Mouse (Mus musculus) C2C12 (cell line): ENCODE measurements around the gene Eps15l1. TPM values are rescaled to one million over a fixed set of nuclear protein-coding genes. Genes with fewer than 3 reads are reported as not detected.

Experiments used
- H3K27me3 ChIP-seq: one replicate; pipeline ENCODE4 v1.6.1; 2011; ENCODE audit not compliant: control insufficient read depth, insufficient read depth, insufficient read length
- H3K36me3 ChIP-seq: one replicate; pipeline ENCODE4 v1.6.1; 2011; ENCODE audit not compliant: control insufficient read depth, insufficient read depth
- H3K4me3 ChIP-seq: one replicate; pipeline ENCODE4 v1.5.1; 2011; ENCODE audit warnings: mild to moderate bottlenecking, control low read depth; ENCODE audit not compliant: poor library complexity, insufficient read depth, severe bottlenecking
- H3K79me2 ChIP-seq: one replicate; pipeline ENCODE4 v1.6.1; 2011; ENCODE audit not compliant: control insufficient read depth, insufficient read depth
- H3K79me3 ChIP-seq: one replicate; pipeline ENCODE4 v1.6.1; 2011; ENCODE audit warnings: low read depth, control low read depth
- H3ac ChIP-seq: one replicate; pipeline ENCODE3; 2011; ENCODE audit warnings: low read depth; ENCODE audit not compliant: control insufficient read depth, insufficient read length
- CEBPB ChIP-seq: IDR thresholded peaks from one replicate; pipeline ENCODE4 v1.6.1; 2011; ENCODE audit warnings: low read depth, mild to moderate bottlenecking, control low read depth, moderate library complexity
- CTCF ChIP-seq: IDR thresholded peaks from one replicate; pipeline ENCODE4 v1.5.1; 2011; ENCODE audit not compliant: control insufficient read depth, insufficient read depth, insufficient read length
- FOSL1 ChIP-seq: IDR thresholded peaks from one replicate; pipeline ENCODE4 v1.8.0; 2011; ENCODE audit warnings: mild to moderate bottlenecking, low read length; ENCODE audit not compliant: poor library complexity, insufficient read depth, severe bottlenecking
- MAX ChIP-seq: IDR thresholded peaks from one replicate; pipeline ENCODE4 v1.6.1; 2011; ENCODE audit warnings: mild to moderate bottlenecking, control low read depth
- MYOD1 ChIP-seq: IDR thresholded peaks from one replicate; pipeline ENCODE4 v1.6.1; 2011; ENCODE audit warnings: low read depth; ENCODE audit not compliant: control insufficient read depth, insufficient read length
- MYOG ChIP-seq: IDR thresholded peaks from one replicate; pipeline ENCODE4 v1.6.1; 2011; ENCODE audit not compliant: control insufficient read depth, insufficient read length; ENCODE audit errors: extremely low read depth
- USF1 ChIP-seq: IDR thresholded peaks from one replicate; pipeline ENCODE4 v1.6.1; 2011; ENCODE audit warnings: low read depth, mild to moderate bottlenecking, control low read depth, moderate library complexity
- polyA plus RNA-seq: library from polyadenylated mRNA; unstranded; fragments of >200 nt; fragmentation: generic; extraction: Trizol; gene quantifications from one replicate; pipeline ENCODE4 v1.2.1, GENCODE M21; 2012; ENCODE audit warnings: missing spikeins

Eps15l1 gene
- polyA plus RNA-seq, 1 experiment = 29.4 TPM

- Histone ChIP-seq H3K79me2 (no peaks in the 10 kb centered on the region), H3K27me3 (no peaks in the 10 kb centered on the region), H3K4me3 (no peak within 1 kb of the TSS), H3K36me3 (no peaks in the 10 kb centered on the region), H3ac (no peak within 1 kb of the TSS), H3K79me3 (no peaks in the 10 kb centered on the region)
- no peak for TF ChIP-seq MYOD1
- TF ChIP-seq MAX = no peak
- no peak for TF ChIP-seq CEBPB
- no peak for TF ChIP-seq MYOG
- TF ChIP-seq USF1 = no peak
- no peak for TF ChIP-seq CTCF
- TF ChIP-seq FOSL1 = no peak
Observed at GRCm38 (mm10) chr8:72305210-72305905, 115.9 kb downstream of the Eps15l1 start, which contains the start of gene Gm10282. Gm10282 (minus strand) TSS chr8:72305260.

GRCm38 (mm10) chr8:72303633-72304032 lies 117.6 kb downstream of the Eps15l1 start:
- Histone ChIP-seq H3ac (no peak overlapping the region), H3K4me3 (no peak overlapping the region), H3K79me2 (no peaks in the 10 kb centered on the region), H3K27me3 (no peaks in the 10 kb centered on the region), H3K36me3 (no peaks in the 10 kb centered on the region), H3K79me3 (no peaks in the 10 kb centered on the region)
- peak; percentile 86 for TF ChIP-seq CEBPB
- TF ChIP-seq MYOG = no peak
- TF ChIP-seq MYOD1 = no peak
- no peak for TF ChIP-seq FOSL1
- no peak for TF ChIP-seq CTCF

GRCm38 (mm10) chr8:72302986-72303612 lies 118.2 kb downstream of the Eps15l1 start:
- no peak for TF ChIP-seq MYOG
- no peak for TF ChIP-seq CEBPB
- TF ChIP-seq FOSL1 = no peak
- no peak for TF ChIP-seq MAX
- TF ChIP-seq MYOD1 = no peak
- TF ChIP-seq USF1 = no peak
- TF ChIP-seq CTCF = no peak
- no peaks in the 10 kb centered on the region for H3K79me2 ChIP-seq

DNA sequence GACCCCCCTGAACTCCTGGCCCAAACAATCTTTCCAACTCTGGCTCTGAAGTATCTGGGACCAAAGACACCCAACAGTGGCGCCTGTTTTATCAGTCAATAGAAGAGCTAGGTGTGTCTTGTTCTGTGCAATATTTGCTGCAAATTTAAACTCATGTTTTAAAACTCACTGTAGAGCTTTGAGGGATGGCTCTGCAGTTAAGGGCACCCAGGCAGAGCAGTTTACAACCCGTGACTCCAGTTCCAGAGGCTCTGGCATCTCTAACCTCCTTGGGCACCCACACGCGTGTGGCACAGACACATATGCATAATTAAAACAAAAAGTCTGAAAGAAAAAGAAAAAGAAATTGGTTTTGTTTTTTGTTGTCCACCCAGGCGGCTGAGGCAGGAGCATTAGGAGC lies 119.8 kb downstream of the Eps15l1 start:
- TF ChIP-seq CEBPB (no peak), USF1 (no peak), MYOD1 (no peak), MYOG (no peak), FOSL1 (no peak)
- no peaks in the 10 kb centered on the region for H3K36me3 ChIP-seq
- no peaks in the 10 kb centered on the region for H3K79me3 ChIP-seq
- H3ac ChIP-seq = no peak overlapping the region
- H3K4me3 ChIP-seq = no peak overlapping the region
- H3K79me2 ChIP-seq = no peaks in the 10 kb centered on the region
- no peaks in the 10 kb centered on the region for H3K27me3 ChIP-seq

More at GRCm38 (mm10) chr8:72302986-72303612, 118.2 kb downstream of the Eps15l1 start:
- Histone ChIP-seq H3K4me3 (no peak overlapping the region), H3K79me3 (no peaks in the 10 kb centered on the region), H3K36me3 (no peaks in the 10 kb centered on the region), H3ac (no peak overlapping the region), H3K27me3 (no peaks in the 10 kb centered on the region)

DNA sequence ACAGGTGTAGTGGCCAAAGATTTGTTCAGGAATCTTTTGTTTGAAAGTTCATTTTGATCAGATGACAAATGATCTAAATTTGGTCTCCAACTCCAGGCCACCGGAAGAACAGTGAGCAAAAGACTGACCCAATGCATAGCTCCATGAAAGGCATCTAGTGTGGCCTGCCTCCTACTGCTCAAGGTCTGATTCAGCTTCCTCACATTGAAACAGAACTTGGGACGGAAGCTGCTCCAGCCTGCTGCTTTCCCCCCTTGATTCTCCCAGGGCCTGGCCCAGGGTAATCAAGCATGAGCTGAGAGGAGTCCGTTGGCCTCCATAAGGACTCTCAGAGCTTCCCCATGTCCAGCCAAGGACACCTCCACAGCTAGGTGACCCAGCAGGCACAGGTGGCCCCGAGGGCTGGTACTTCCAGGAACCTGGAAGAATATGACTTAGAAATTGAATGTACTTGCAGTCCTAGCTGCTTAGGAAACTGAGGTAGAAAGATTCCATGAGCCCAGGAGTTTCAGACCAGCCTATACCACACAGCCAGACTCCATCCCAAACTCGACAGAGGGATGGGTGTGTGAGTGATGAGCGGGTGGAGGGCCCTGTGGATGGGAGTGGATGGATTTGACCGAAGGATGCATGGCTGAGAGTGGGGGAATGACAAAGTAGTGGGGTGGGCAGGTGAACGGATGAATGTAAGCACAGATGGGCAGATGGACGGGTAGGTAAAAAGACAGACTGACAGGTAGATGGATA lies 120.4 kb downstream of the Eps15l1 start:
- H3K79me3 ChIP-seq = no peaks in the 10 kb centered on the region
- no peaks in the 10 kb centered on the region for H3K36me3 ChIP-seq
- no peaks in the 10 kb centered on the region for H3K27me3 ChIP-seq
- H3K4me3 ChIP-seq = no peak overlapping the region
- TF ChIP-seq CEBPB = no peak
- TF ChIP-seq MAX = no peak
- TF ChIP-seq FOSL1 = no peak
- TF ChIP-seq MYOG = no peak
- TF ChIP-seq MYOD1 = no peak
- TF ChIP-seq CTCF = no peak
- no peak for TF ChIP-seq USF1
- H3K79me2 ChIP-seq = no peaks in the 10 kb centered on the region
- no peak overlapping the region for H3ac ChIP-seq
